Mouse (Mus musculus): ENCODE data around the gene Cdh23. TPM values are rescaled to one million over a fixed set of nuclear protein-coding genes. Genes with fewer than 3 reads are reported as not detected.

The Cdh23 gene
- total RNA-seq, 2 experiments from 2014 or later: 6.0 to 6.1 TPM

- peak; percentile 58 to 87 for DNase-seq
These were observed 119.0 kb downstream of the Cdh23 start for GRCm38 (mm10) chr10:60577125-60577919.

GRCm38 (mm10) chr10:60574851-60575250, 121.4 kb downstream of the Cdh23 start:
- DNase-seq: no peak

DNA sequence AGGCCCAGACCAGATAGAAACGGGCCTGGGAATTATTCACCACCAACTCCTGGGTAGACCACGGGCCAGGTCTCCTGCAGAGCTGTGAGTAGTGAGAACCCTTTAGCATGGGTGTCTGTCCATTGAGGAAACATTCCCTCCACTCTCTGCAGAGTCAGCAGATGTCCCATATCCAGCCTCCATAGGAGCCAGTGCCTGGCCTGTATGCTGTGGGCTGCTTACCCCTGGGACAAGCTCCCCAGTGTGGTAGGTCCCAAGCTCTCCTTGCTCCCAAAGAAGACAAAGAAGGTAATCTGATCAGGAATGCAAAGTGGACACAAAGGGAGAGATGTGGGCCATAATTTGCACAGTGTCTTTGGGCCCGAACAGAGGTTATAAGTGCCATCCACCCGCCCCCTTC, 124.8 kb downstream of the Cdh23 start:
- no peak for DNase-seq

DNA sequence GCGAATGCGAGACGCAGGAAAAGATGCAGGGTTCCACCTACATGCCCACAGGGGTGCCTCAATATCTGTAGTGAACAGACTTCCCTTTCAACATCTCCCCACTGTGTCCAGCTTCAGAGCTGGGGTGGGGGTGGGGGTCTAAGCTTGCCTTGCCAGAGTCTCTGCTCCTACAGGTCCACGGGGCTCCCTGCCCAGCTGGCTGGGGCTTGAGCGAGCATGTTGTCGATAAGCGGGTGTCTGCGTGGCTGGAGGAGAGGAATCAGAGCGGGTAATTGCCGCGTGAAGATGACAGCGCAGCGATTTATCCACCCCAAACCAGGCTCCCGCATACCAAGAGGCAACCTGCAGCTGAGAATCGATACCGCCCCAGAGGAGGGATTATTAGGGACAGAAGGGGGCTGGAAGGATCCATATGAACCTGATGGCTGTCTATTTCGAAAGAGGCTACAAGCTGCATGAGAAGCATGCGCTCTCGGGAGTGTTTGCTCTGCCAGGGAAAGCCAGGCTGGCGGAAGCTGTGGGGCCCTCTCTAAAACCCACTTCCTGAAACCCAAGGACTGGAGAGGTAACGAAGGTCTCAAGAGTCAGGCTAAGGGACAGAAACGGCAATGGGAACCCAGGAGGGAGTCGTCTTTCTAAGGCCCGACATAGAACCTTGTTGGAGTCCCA, 129.8 kb downstream of the Cdh23 start:
- DNase-seq: no peak

GRCm38 (mm10) chr10:60564136-60564535, 132.2 kb downstream of the Cdh23 start:
- DNase-seq: no peak

GRCm38 (mm10) chr10:60562946-60563345, 133.3 kb downstream of the Cdh23 start:
- DNase-seq: no peak

GRCm38 (mm10) chr10:60558491-60558927, 137.8 kb downstream of the Cdh23 start:
- peak; percentile 21 to 61 for DNase-seq

DNA sequence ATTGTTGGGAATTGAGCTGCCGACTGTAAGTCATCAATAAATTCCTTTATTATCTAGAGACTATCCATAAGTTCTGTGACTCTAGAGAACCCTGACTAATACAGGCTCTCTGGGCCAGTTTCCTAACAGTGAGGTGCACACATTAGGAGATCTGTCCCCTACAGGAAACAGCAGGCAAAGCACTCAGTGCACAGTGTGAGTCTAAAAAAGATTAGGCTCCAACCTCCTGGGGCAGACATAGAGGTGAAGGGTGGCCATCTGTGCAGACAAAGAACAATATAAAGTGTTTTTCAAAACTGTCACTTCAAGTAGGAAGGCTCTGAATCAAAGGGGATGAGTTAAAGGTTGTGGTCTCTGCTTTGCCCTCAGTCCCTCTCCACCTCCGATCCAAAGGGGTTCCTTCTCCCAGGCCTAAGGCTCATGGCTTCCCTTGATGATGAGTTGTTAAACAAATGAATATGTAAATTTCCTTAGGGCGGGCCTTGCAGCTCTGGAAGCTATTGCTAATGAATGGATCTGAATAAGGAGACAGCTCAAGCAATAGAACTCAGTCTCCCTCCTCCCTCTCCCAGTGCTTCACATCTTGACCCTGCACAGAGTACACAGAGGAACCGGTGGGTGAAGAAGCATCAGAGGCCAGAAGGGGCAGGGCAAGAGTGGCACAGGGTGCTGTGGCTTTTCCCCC, 143.2 kb downstream of the Cdh23 start:
- DNase-seq: peak in 1 of 2 experiments; percentile 54

- DNase-seq: no peak
These were observed 157.0 kb downstream of the Cdh23 start for GRCm38 (mm10) chr10:60539164-60539914.

- peak in 1 of 2 experiments; percentile 16 for DNase-seq
These were observed 160.0 kb downstream of the Cdh23 start for GRCm38 (mm10) chr10:60536098-60536811.

GRCm38 (mm10) chr10:60532502-60532901, 163.8 kb downstream of the Cdh23 start:
- DNase-seq: no peak

DNA sequence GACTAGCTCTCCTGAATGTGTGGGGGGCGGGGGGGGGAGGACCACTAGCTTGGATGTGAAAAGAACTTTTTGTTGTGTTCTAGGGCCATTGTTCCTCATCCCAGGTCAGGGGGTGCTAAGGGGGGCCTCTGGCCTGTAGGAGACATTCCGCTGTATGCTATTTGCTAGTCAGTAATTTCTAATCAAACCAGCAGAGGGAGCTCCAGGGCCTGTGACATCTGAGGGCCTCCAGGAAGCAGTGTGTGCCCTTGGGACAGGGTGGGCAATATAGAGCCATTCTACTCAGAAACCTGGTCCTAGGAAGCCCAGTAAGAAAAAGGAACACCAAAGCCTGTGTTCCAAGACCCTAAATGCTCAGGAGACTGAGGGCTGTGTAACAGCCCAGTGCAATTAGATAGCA, 164.9 kb downstream of the Cdh23 start:
- DNase-seq: peak; percentile 53 to 81

DNA sequence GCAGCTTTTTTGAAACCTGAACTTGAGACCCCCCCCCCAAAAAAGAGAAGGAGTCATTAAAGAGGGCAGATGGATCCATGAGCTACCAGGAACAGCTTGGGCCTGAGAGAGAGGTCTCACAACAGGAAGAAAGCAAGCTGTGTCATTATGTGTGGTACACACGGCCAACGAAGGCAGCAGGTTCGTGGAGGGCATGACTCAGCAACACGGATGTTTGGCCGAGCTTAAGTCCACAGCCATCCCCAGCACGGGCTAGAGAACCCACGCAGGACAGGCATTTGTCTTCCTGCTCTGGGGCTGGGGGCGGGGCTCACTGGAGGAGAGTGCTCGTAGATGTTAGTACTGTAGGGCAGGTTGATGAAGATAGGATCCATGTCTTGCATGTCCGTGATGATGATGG, 165.7 kb downstream of the Cdh23 start:
- DNase-seq: no peak

- no peak for DNase-seq
These were observed 168.3 kb downstream of the Cdh23 start for GRCm38 (mm10) chr10:60527949-60528348.

GRCm38 (mm10) chr10:60525081-60525480, 171.2 kb downstream of the Cdh23 start:
- peak in 1 of 2 experiments; percentile 26 for DNase-seq

DNA sequence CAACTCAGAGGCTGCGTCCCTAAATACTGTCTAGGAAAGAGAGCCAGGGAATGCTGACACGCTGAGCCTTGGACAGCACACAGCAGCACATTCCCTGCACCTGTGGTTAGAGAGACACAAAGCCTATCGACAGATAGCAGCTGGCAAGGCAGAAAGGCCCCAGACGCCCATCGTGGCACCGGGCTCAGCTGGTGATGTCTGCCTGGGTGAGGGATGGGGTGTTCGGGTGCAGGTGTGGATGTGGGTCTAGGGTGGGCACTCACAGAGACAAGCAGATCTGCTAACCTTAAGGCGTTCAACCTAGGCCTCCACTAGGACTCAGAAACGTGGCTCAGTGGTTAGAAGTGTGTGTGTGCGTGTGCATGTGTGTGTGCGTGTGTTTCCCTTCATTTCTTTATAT, 180.0 kb downstream of the Cdh23 start:
- DNase-seq: no peak

- DNase-seq: no peak
These were observed 197.8 kb downstream of the Cdh23 start for GRCm38 (mm10) chr10:60498538-60498937.

- DNase-seq: peak; percentile 10 to 60
These were observed 201.2 kb downstream of the Cdh23 start for GRCm38 (mm10) chr10:60495070-60495469.

DNA sequence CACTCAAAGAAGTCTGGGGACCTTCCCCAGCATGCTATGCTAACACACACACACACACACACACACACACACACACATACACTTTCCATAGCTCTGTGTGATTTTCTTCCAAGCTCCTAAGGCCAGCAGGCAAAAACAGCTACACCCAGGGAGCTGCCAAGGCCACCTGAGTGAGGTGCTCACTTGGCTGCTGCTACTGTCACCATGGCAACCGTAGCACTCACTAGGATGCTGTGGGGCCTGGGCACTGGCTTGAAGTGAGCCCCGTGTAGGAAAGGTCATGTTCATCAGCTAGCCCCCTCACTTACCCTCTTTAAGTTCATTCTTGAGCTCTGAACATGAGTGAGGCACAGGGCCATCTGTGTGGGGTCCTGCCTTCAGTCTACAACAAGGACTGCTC, 204.8 kb downstream of the Cdh23 start:
- no peak for DNase-seq

DNA sequence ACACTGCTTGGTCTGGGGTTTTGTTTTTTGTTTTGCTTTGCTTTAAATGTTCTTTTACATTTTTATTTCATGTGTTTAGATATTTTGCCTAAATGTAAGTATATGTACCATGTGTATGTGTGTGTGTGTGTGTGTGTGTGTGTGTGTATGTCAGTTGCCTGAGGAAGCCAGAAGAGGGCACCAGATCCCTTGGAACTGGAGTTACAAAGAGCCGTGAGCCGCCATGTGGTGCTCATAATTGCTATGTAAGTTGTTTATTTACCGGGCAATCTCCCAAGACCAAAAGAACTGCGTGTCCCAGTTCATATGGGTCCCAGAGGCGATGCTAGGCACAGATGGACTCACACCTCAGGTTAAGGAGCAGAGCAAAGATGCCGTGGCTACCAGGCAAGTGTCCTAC, 214.9 kb downstream of the Cdh23 start:
- DNase-seq: no peak

GRCm38 (mm10) chr10:60474549-60474948, 221.7 kb downstream of the Cdh23 start:
- no peak for DNase-seq

All from heart, adult 18-20 months (tissue).